Mouse (Mus musculus) bone marrow, adult 2 months (tissue): ENCODE data around the gene 2310034G01Rik. TPM values are rescaled to one million over a fixed set of nuclear protein-coding genes. Genes with fewer than 3 reads are reported as not detected.

Experiments
- H3K27ac ChIP-seq: fragments of 200-500 bp; 2 replicates; pipeline ENCODE4 v1.5.1; 2012; ENCODE audit warnings: low read depth, mild to moderate bottlenecking, control low read depth, inconsistent platforms, low read length; ENCODE audit not compliant: control insufficient read depth, poor library complexity, insufficient read depth
- H3K4me1 ChIP-seq: fragments of 200-500 bp; 2 replicates; pipeline ENCODE4 v1.6.1; 2011; ENCODE audit warnings: low read length; ENCODE audit not compliant: control insufficient read depth, insufficient read depth
- H3K4me3 ChIP-seq: fragments of 200-500 bp; replicated peaks from 2 replicates; pipeline ENCODE3; 2011; ENCODE audit warnings: mild to moderate bottlenecking, low read depth, low read length, control low read depth; ENCODE audit not compliant: control insufficient read depth
- CTCF ChIP-seq: fragments of 200-500 bp; IDR thresholded peaks from 2 replicates; pipeline ENCODE4 v1.5.1; 2011; ENCODE audit warnings: low read length, control low read depth; ENCODE audit not compliant: control insufficient read depth, insufficient read depth
- POLR2A ChIP-seq: fragments of 200-500 bp; IDR thresholded peaks from 2 replicates; pipeline ENCODE4 v1.6.1; 2011; ENCODE audit warnings: low read depth, mild to moderate bottlenecking, control low read depth, low read length, borderline replicate concordance; ENCODE audit not compliant: control insufficient read depth
- WGBS: fragments of 180-500 bp; shearing (Covaris S2); methylation state at CpG from one replicate; pipeline ENCODE4 v1.1.7; 2018; 5-methylcytosine and 5-hydroxymethylcytosine counted together
- polyA plus RNA-seq: library from polyadenylated mRNA; stranded (reverse); fragments of >200 nt; gene quantifications from 2 replicates; pipeline ENCODE4 v1.2.4, GENCODE M21; 2011; ENCODE audit warnings: low replicate concordance; ENCODE audit not compliant: missing spikeins, insufficient read depth, insufficient read length

Gene 2310034G01Rik
- polyA plus RNA-seq, 1 experiment = 1.1 TPM

DNA sequence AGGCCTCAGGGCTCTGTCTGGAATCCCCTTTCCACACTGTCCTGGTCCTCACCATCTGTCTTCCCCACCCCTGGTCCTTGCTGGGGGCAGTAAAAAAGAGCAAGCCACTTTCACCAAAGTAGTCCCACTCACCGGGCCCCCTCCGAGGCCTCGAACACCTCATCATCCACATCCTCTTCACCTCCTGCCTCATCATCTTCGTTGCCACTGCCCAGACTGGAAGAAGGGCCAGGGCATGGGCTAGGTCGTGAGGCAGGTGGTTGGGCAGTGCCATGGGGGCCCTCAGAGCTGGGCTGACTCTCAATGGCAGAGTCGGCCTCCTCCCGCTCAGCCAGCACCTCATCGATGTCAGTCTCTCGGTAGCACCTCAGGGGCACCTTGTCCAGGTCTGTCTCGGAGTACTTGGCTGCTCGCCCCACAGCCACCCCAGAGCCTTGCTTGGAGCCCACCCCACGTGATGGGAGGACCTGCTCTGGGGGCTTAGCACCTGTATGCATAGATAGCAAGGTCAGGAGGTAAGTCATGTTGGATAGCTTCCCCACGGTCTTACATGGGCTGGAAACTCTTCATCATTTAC lies 27.0 kb downstream of the 2310034G01Rik start:
- Histone ChIP-seq H3K4me1 (peaks cover 2% of the 10 kb centered on the region; the same call in 1 of the 2 replicates), H3K4me3 (no peak overlapping the region), H3K27ac (no peak overlapping the region)
- TF ChIP-seq CTCF (no peak), POLR2A (no peak)
- 72% methylated on average over 13 of the region's 13 CpGs for WGBS

DNA sequence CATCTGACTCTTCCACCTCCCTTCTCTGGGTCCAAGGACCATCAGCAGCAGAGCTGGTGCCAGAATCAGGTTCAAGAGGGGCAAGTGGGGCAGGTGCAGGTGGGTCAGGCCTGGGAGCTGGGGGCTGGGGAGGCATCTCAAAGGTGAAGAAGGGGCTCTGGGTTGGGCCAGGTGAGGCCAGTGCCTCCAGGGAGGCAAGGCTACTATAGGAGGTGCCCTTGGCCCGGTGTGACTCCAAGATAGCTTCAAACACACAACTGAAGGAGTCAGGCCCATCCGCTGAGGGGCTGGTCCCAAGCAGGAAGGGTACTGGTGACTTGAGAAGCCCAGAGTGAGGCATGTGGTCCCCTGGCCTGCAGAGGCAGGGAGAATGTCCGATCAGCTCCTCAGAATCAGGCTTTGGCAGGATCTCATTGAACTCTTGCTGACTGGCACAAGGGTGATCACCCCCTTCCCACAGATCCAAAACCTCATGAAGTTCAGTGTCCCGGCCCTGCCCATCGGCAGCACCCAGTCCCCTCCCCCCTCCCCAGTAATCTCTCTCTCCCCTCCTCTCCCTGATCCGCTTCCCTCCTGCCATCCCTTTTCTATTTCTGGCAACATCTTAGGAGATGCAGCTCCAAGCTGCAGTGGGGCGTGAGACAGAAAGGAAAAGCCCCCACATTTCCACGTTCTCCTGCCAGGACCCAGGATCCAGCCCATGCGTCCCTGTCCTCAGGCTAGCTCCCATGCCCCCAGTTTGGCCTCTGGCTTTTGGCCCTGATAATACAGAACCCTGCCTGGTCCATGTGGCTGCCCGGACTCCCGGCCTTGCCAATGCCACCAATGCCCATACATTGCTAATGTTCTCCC lies 27.7 kb downstream of the 2310034G01Rik start:
- H3K27ac ChIP-seq = no peak overlapping the region
- no peaks in the 10 kb centered on the region for H3K4me1 ChIP-seq
- TF ChIP-seq CTCF (no peak), POLR2A (no peak)
- WGBS = 74% methylated on average over 11 of the region's 11 CpGs
- no peak overlapping the region for H3K4me3 ChIP-seq

DNA sequence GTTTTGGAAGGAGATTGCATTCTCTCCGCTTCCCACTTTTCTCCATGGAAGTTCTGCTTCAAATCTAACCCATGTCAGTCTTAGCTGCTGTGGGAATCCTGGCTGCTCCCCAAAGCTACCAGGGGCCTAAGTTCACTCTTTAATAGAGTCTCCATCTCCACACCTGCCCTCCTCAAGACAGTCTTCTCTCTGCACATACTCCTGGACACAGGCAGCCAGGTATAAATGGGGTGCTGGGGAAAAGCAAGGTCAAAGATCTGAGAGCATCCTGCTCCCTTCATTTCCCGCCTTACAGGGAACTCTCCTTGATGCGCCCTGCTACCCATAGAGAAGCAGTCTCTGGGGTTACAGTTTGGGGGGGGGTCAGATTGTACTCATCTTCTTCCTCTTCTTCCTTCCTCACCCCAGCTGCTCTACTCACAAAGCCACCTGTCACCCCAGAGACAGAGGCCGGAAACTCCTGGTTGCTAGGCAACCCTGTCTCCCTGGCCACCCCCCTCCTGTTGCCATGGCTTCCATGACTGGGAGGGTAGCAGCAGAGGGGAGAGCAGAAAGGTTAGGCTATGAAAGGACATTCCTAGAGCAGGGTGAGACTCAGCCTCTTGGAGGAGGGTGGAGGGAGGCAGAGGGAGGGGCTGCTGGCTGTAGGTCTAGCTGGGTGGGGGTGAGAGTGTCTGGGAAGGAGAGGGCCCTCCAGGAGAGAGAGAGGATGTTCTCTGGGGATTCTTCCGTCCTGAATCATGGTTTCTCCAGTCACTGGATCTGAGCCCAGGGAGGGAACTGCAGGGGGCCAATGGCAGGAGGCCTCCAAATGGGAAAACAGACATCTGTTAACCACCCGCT lies 28.8 kb downstream of the 2310034G01Rik start:
- TF ChIP-seq POLR2A (no peak), CTCF (no peak)
- H3K4me3 ChIP-seq = no peak overlapping the region
- no peak overlapping the region for H3K27ac ChIP-seq
- no peaks in the 10 kb centered on the region for H3K4me1 ChIP-seq
- WGBS = 27% methylated on average over 6 of the region's 6 CpGs

DNA sequence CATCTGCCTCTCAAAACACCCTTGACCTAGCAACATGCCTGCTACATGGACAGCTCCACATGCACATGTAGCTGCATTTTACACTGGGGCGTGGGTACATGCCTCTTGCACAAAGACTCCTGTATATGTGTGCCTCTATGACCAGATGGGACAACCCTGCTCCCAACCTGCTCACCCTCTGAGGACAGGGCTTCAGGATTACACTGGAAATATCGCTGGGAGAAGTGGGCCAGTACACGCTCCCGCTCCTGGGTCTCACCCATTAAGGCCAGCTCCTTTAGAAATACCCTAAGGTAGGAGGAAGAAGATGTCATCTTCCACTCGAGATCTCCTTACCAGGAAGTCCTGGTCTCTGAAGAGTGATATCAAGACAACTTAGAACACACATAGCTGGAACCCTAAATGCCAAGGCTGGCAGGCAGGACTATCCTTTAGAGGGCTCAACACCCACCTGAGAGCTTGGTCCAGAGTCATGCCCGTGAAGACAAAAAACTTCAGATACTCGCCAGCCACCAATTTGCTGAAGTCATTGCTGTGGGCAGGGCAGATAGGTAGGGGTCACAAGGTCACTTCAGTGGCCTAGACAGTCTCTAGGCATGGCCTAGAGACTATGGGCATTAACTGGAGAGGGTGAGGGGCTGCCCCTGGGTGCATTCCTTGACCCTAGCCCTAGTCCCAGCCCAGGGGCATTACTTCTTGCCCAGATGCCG lies 29.9 kb downstream of the 2310034G01Rik start:
- Histone ChIP-seq H3K27ac (no peak overlapping the region), H3K4me3 (no peak overlapping the region), H3K4me1 (peaks cover 1% of the 10 kb centered on the region; the same call in 1 of the 2 replicates)
- WGBS = 71% methylated on average over 8 of the region's 8 CpGs
- TF ChIP-seq POLR2A = no peak
- TF ChIP-seq CTCF = no peak

DNA sequence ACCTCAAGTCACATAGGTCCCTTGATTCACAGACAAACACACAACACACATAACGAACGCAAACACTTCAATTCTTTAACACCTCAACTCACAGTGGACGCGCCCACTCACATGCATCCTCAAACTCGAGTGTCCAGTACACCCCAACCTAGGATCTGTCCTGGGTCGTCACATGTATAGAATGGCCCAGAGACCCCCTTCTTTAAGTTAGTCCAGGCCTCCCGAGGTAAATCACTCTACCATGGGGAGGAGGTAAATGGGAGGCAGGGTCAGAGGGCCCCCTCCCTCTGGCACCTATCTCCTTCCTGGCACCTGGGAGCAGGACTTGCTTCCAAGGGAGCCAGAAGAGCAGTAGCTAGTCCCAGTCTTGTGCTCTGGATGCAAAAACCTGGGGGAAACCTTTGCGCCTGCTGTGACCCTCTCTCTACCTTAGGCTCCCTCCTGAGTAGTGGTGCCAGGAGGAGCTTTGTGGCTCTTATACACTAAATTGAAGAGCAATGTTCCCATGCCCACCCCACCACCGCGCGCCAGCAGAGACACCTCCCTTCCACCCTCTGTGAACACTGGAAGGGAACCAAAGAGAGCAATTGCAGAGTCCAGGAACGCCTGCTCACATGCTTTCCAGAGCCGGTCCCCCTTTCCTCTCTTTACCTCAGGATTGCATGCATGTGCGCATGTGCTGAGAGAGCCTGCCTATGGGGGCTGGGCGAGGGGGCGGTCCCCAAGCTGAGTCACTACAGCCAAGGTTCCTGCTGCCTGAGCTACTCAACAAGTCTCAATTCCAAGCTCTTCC lies 31.3 kb downstream of the 2310034G01Rik start:
- no peak for TF ChIP-seq POLR2A
- no peak for TF ChIP-seq CTCF
- Histone ChIP-seq H3K4me3 (no peak overlapping the region), H3K4me1 (peaks cover 5% of the 10 kb centered on the region), H3K27ac (no peak overlapping the region)
- 16% methylated on average over 16 of the region's 16 CpGs for WGBS

DNA sequence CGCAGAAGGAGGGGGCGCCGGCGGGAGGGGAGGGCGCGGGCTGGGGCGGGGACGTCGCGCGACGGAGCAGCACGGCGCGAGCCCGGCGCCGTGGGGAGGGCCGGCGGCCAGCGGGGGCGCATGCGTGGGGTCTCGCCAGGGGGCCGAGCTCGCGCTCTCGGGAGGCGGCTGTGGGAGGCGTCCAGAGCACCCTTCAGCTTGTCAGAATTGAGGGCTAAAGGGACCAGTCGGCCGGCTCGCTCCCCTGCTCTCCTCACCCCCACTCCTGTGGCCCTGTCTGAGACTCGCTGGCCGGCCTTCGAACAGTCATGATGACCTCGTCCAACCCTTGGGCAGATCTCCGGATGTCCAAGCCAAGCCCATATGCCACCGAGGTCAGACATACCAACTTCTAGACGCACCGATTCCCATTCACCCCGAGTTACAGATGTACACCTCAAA lies 32.1 kb downstream of the 2310034G01Rik start:
- TF ChIP-seq POLR2A = no peak
- no peak for TF ChIP-seq CTCF
- WGBS = 3% methylated on average over 33 of the region's 42 CpGs
- Histone ChIP-seq H3K4me1 (peaks cover 5% of the 10 kb centered on the region), H3K27ac (no peak overlapping the region), H3K4me3 (no peak overlapping the region)

DNA sequence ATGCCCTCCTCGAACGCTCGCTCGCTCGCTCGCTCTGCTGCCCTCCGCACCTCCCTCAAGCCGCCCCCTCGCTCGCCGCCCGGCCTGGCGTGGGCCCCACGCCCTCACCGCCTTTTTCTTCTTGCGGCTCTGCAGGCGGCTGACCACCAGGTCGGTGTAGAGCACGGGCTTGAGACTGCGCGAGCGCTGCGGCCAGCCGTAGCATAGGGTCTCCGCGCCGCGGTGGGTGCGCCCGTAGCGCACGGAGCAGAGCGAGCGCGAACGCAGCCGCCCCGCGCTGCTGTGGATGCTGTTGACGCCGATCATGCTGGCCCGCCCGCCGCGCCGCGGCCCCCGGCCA lies 32.6 kb downstream of the 2310034G01Rik start:
- TF ChIP-seq POLR2A = no peak
- no peak for TF ChIP-seq CTCF
- H3K27ac ChIP-seq = no peak overlapping the region; the same call in 1 of the 2 replicates
- H3K4me3 ChIP-seq = no peak overlapping the region
- 1% methylated on average over 48 of the region's 48 CpGs for WGBS
- H3K4me1 ChIP-seq = peaks cover 5% of the 10 kb centered on the region
